Mouse (Mus musculus) bone marrow macrophage, adult 2 months (primary cell): ENCODE data around the gene Pcif1. TPM values are rescaled to one million over a fixed set of nuclear protein-coding genes. Genes with fewer than 3 reads are reported as not detected.
A peak's percentile ranks its signal among the peaks of the same experiment; 100 is the strongest.

Source experiments
- H3K27ac ChIP-seq: 2 replicates; pipeline ENCODE4 v1.5.1; 2012; ENCODE audit warnings: low read depth, low read length; ENCODE audit not compliant: insufficient read depth
- H3K4me1 ChIP-seq: 2 replicates; pipeline ENCODE4 v1.6.1; 2012; ENCODE audit warnings: low read length; ENCODE audit not compliant: control insufficient read depth, insufficient read depth
- H3K4me3 ChIP-seq: 2 replicates; pipeline ENCODE4 v1.5.1; 2012; ENCODE audit warnings: mild to moderate bottlenecking, low read length, moderate library complexity; ENCODE audit not compliant: insufficient read depth
- CTCF ChIP-seq: IDR thresholded peaks from 2 replicates; pipeline ENCODE4 v1.5.1; 2012; ENCODE audit warnings: low read depth, mild to moderate bottlenecking, low read length, moderate library complexity
- POLR2A ChIP-seq: IDR thresholded peaks from 2 replicates; pipeline ENCODE4 v1.6.1; 2012; ENCODE audit warnings: mild to moderate bottlenecking, low read depth, low read length, borderline replicate concordance
- polyA plus RNA-seq: library from polyadenylated mRNA; stranded (reverse); fragments of >200 nt; gene quantifications from 2 replicates; pipeline ENCODE4 v1.2.4, GENCODE M21; 2012; ENCODE audit not compliant: missing spikeins, insufficient read depth, insufficient read length

The Pcif1 gene
- polyA plus RNA-seq, 1 experiment = 27.6 TPM

- Histone ChIP-seq H3K4me1 (peaks cover 35% of the 10 kb centered on the region), H3K4me3 (peak overlapping the region; percentile 83), H3K27ac (peak overlapping the region; percentile 97)
- no peak for TF ChIP-seq CTCF
- TF ChIP-seq POLR2A = no peak
These were observed 619 bp downstream of the Pcif1 start for GRCm38 (mm10) chr2:164879568-164880277.

GRCm38 (mm10) chr2:164882619-164883018 is 3.5 kb downstream of the Pcif1 start:
- TF ChIP-seq POLR2A (no peak), CTCF (no peak)
- peaks cover 15% of the 10 kb centered on the region for H3K4me1 ChIP-seq
- H3K4me3 ChIP-seq = no peak overlapping the region
- H3K27ac ChIP-seq = no peak overlapping the region

GRCm38 (mm10) chr2:164885788-164886187 is 6.7 kb downstream of the Pcif1 start:
- H3K4me3 ChIP-seq = no peak overlapping the region
- TF ChIP-seq CTCF = no peak
- TF ChIP-seq POLR2A = no peak
- H3K27ac ChIP-seq = no peak overlapping the region
- peaks cover 6% of the 10 kb centered on the region for H3K4me1 ChIP-seq

- Histone ChIP-seq H3K4me1 (no peaks in the 10 kb centered on the region), H3K4me3 (no peak overlapping the region), H3K27ac (no peak overlapping the region)
- no peak for TF ChIP-seq CTCF
- no peak for TF ChIP-seq POLR2A
These were observed 7.5 kb downstream of the Pcif1 start for GRCm38 (mm10) chr2:164886617-164887016.

- Histone ChIP-seq H3K27ac (no peak overlapping the region), H3K4me1 (no peaks in the 10 kb centered on the region), H3K4me3 (no peak overlapping the region)
- no peak for TF ChIP-seq CTCF
- no peak for TF ChIP-seq POLR2A
These were observed 9.9 kb downstream of the Pcif1 start for GRCm38 (mm10) chr2:164888996-164889395.

GRCm38 (mm10) chr2:164889960-164890359 is 10.9 kb downstream of the Pcif1 start:
- TF ChIP-seq POLR2A (no peak), CTCF (no peak)

GRCm38 (mm10) chr2:164890411-164891049 is 11.4 kb downstream of the Pcif1 start:
- no peaks in the 10 kb centered on the region for H3K4me1 ChIP-seq
- no peak overlapping the region for H3K27ac ChIP-seq
- no peak for TF ChIP-seq POLR2A
- TF ChIP-seq CTCF = no peak
- no peak overlapping the region for H3K4me3 ChIP-seq

More at GRCm38 (mm10) chr2:164889960-164890359, 10.9 kb downstream of the Pcif1 start:
- H3K4me3 ChIP-seq = no peak overlapping the region
- no peak overlapping the region for H3K27ac ChIP-seq
- H3K4me1 ChIP-seq = no peaks in the 10 kb centered on the region

- no peak overlapping the region for H3K27ac ChIP-seq
- H3K4me1 ChIP-seq = no peaks in the 10 kb centered on the region
- no peak overlapping the region for H3K4me3 ChIP-seq
- TF ChIP-seq CTCF (no peak), POLR2A (no peak)
These were observed 12.1 kb downstream of the Pcif1 start for GRCm38 (mm10) chr2:164891056-164891834.

GRCm38 (mm10) chr2:164891908-164892695 is 13.0 kb downstream of the Pcif1 start:
- no peak overlapping the region for H3K27ac ChIP-seq
- no peaks in the 10 kb centered on the region for H3K4me1 ChIP-seq
- H3K4me3 ChIP-seq = no peak overlapping the region
- TF ChIP-seq POLR2A (no peak), CTCF (no peak)

GRCm38 (mm10) chr2:164892696-164893216 is 13.7 kb downstream of the Pcif1 start:
- TF ChIP-seq CTCF (no peak), POLR2A (no peak)
- H3K27ac ChIP-seq = no peak overlapping the region
- no peaks in the 10 kb centered on the region for H3K4me1 ChIP-seq
- H3K4me3 ChIP-seq = no peak overlapping the region
